Comparison of ENCODE assay signal across 12 mouse cellular contexts in genomic region chr11:94944295-94944694, GRCm38 (mm10). TPM values are rescaled to one million over a fixed set of nuclear protein-coding genes. Genes with fewer than 3 reads are reported as not detected.
DNase-seq lines count a peak whose midpoint lies in the region; ATAC-seq and TF ChIP-seq lines count a peak whose summit lies in the region.
"Had no signal": no experiment of that assay in that cellular context is flagged by ENCODE, and none has a peak within 500 bp of the region (broad histone marks: within the 10 kb centered on the region; RNA-seq: fewer than 3 reads in every experiment).

No protein-coding gene starts in this region.

- no peaks in the 10 kb centered on the region for H3K36me3 ChIP-seq in heart, postnatal 0 days (replicated peaks; ENCODE audit: control insufficient read depth, insufficient read depth, low read length)
- peaks cover 54% of the 10 kb centered on the region for H3K36me3 ChIP-seq in heart, embryonic 10.5 days
- H3K36me3 ChIP-seq in lung, postnatal 0 days (ENCODE audit: insufficient read depth, low read length), result no peaks in the 10 kb centered on the region
- H3K36me3 ChIP-seq in intestine, embryonic 16.5 days (ENCODE audit: control insufficient read depth, insufficient read depth, low read length), result peaks cover 4% of the 10 kb centered on the region
- H3K36me3 ChIP-seq: hindbrain, embryonic 15.5 days had no signal

- no peak for TF ChIP-seq EP300 in heart, postnatal 0 days (IDR thresholded peaks at IDR 0.05; ENCODE audit: low read depth)
- TF ChIP-seq EP300 in lung, postnatal 0 days (IDR thresholded peaks at IDR 0.05), result no peak

- ATAC-seq in heart, postnatal 0 days (ENCODE audit: insufficient read depth, low read depth), result no peak
- no peak for ATAC-seq in lung, postnatal 0 days
- no peak for ATAC-seq in intestine, embryonic 16.5 days
- no peak for ATAC-seq in CD4-positive, CD25-positive, alpha-beta regulatory T cell, adult 4 months

- no peaks in the 10 kb centered on the region for H3K9me3 ChIP-seq in heart, postnatal 0 days (replicated peaks; ENCODE audit: control insufficient read depth, low read length)
- no peaks in the 10 kb centered on the region for H3K9me3 ChIP-seq in heart, embryonic 10.5 days
- H3K9me3 ChIP-seq in lung, postnatal 0 days (ENCODE audit: low read length), result no peaks in the 10 kb centered on the region
- H3K9me3 ChIP-seq in intestine, embryonic 16.5 days (ENCODE audit: control insufficient read depth, low read length), result no peaks in the 10 kb centered on the region
- H3K9me3 ChIP-seq: hindbrain, embryonic 15.5 days had no signal

- WGBS in heart, postnatal 0 days, result 25% methylated on average over 8 of the region's 8 CpGs
- 25% methylated on average over 8 of the region's 8 CpGs for WGBS in heart, embryonic 10.5 days
- 28% methylated on average over 8 of the region's 8 CpGs for WGBS in lung, postnatal 0 days
- 36% methylated on average over 8 of the region's 8 CpGs for WGBS in intestine, embryonic 16.5 days

- 0 out of 2 replicates have a peak, but pooled peaks have one; percentile 9 for TF ChIP-seq CTCF in heart, postnatal 0 days (IDR thresholded peaks at IDR 0.05; ENCODE audit: low read depth)
- TF ChIP-seq CTCF in lung, postnatal 0 days (IDR thresholded peaks at IDR 0.05), result peak; percentile 25; the same call in 1 of the 2 replicates

- H3K4me3 ChIP-seq in heart, postnatal 0 days (ENCODE audit: low read depth, low read length), result no peak overlapping the region
- no peak overlapping the region for H3K4me3 ChIP-seq in heart, embryonic 10.5 days
- no peak overlapping the region for H3K4me3 ChIP-seq in lung, postnatal 0 days (ENCODE audit: low read depth, low read length)
- H3K4me3 ChIP-seq in intestine, embryonic 16.5 days (ENCODE audit: low read length), result no peak overlapping the region
- H3K4me3 ChIP-seq: hindbrain, embryonic 15.5 days had no signal

- no peaks in the 10 kb centered on the region for H3K4me1 ChIP-seq in heart, postnatal 0 days (ENCODE audit: control insufficient read depth, insufficient read depth)
- H3K4me1 ChIP-seq in heart, embryonic 10.5 days, result peaks cover 6% of the 10 kb centered on the region
- H3K4me1 ChIP-seq in lung, postnatal 0 days (ENCODE audit: insufficient read depth, low read depth, low read length), result no peaks in the 10 kb centered on the region
- peaks cover 4% of the 10 kb centered on the region; the same call in 1 of the 2 replicates for H3K4me1 ChIP-seq in intestine, embryonic 16.5 days (ENCODE audit: control insufficient read depth, insufficient read depth, low read length)
- H3K4me1 ChIP-seq: hindbrain, embryonic 15.5 days had no signal

- peaks cover 15% of the 10 kb centered on the region for H3K27me3 ChIP-seq in heart, postnatal 0 days (ENCODE audit: control insufficient read depth, insufficient read depth, low read length)
- H3K27me3 ChIP-seq in heart, embryonic 10.5 days (ENCODE audit: insufficient read depth, poor library complexity, severe bottlenecking), result peaks cover 92% of the 10 kb centered on the region
- H3K27me3 ChIP-seq in lung, postnatal 0 days (replicated peaks; ENCODE audit: insufficient read depth, low read length), result no peaks in the 10 kb centered on the region
- no peaks in the 10 kb centered on the region for H3K27me3 ChIP-seq in intestine, embryonic 16.5 days (replicated peaks; ENCODE audit: control insufficient read depth, insufficient read depth, low read length)

- no peak overlapping the region for H3K4me2 ChIP-seq in heart, postnatal 0 days (ENCODE audit: low read depth, low read length)
- no peak overlapping the region for H3K4me2 ChIP-seq in lung, postnatal 0 days (replicated peaks; ENCODE audit: low read depth, low read length)
- H3K4me2 ChIP-seq in intestine, embryonic 16.5 days (ENCODE audit: low read depth, low read length), result no peak overlapping the region
- H3K4me2 ChIP-seq: hindbrain, embryonic 15.5 days had no signal

- DNase-seq in heart, postnatal 0 days (ENCODE audit: low spot score), result no peak
- no peak for DNase-seq in heart, embryonic 10.5 days (ENCODE audit: low spot score)
- no peak for DNase-seq in lung, postnatal 0 days (ENCODE audit: low spot score)
- no peak for DNase-seq in lung, postnatal 10 days
- peak; percentile 53 for DNase-seq in thymus, postnatal 4 days
- no peak for DNase-seq in right cerebral cortex, adult 18-20 months
- DNase-seq: right cerebral cortex, postnatal 14 days had no signal

- H3K9ac ChIP-seq in heart, postnatal 0 days (replicated peaks; ENCODE audit: low read depth, low read length), result no peak overlapping the region
- no peak overlapping the region for H3K9ac ChIP-seq in lung, postnatal 0 days (replicated peaks; ENCODE audit: low read depth)
- H3K9ac ChIP-seq in intestine, embryonic 16.5 days (ENCODE audit: low read depth, low read length), result no peak overlapping the region
- H3K9ac ChIP-seq: hindbrain, embryonic 15.5 days had no signal

- peak overlapping the region; percentile 1; the same call in 1 of the 2 replicates for H3K27ac ChIP-seq in heart, postnatal 0 days (ENCODE audit: low read depth)
- no peak overlapping the region for H3K27ac ChIP-seq in heart, embryonic 10.5 days
- no peak overlapping the region for H3K27ac ChIP-seq in lung, postnatal 0 days (ENCODE audit: low read length)
- 0 out of 2 replicates have a peak overlapping the region, but pooled peaks have one; percentile 6 for H3K27ac ChIP-seq in intestine, embryonic 16.5 days (ENCODE audit: low read length)
- H3K27ac ChIP-seq: hindbrain, embryonic 15.5 days had no signal

RNA-seq across cellular contexts. Expression of gene Col1a1, which starts 8.3 kb away (rescaled TPM):
- total RNA-seq in heart, postnatal 0 days (2014; rRNA removed; ENCODE audit: low replicate concordance), result 263 and 322 TPM in 2 replicates
- 334 and 345 TPM in 2 replicates for polyA plus RNA-seq in heart, postnatal 0 days (2015; fragmentation: Nextera tagmentation; extraction: Ambion mirVana)
- 146 and 311 TPM in 2 replicates for polyA plus RNA-seq in heart, embryonic 10.5 days (2016; fragmentation: Nextera tagmentation; extraction: Ambion mirVana)
- 464 and 478 TPM in 2 replicates for polyA plus RNA-seq in lung, postnatal 0 days (2015; fragmentation: Nextera tagmentation; extraction: Ambion mirVana)
- 890 and 1,013 TPM in 2 replicates for polyA plus RNA-seq in intestine, embryonic 16.5 days (2015; fragmentation: Nextera tagmentation; extraction: Ambion mirVana)
- under 1 TPM in 1 of 2 experiments, not detected in 1; 0.09 TPM for polyA plus RNA-seq in CD4-positive, CD25-positive, alpha-beta regulatory T cell, adult 4 months (2017; shearing (Covaris generic))

RNA-seq across cellular contexts. Expression of gene Hils1, which starts 23.1 kb away (rescaled TPM):
- not detected in 2 replicates for total RNA-seq in heart, postnatal 0 days (2014; rRNA removed; ENCODE audit: low replicate concordance)
- 0.27 TPM in 1 of 2 replicates, not detected in the other for polyA plus RNA-seq in heart, postnatal 0 days (2015; fragmentation: Nextera tagmentation; extraction: Ambion mirVana)
- 0.22 TPM in 1 of 2 replicates, not detected in the other for polyA plus RNA-seq in heart, embryonic 10.5 days (2016; fragmentation: Nextera tagmentation; extraction: Ambion mirVana)
- not detected in 2 replicates for polyA plus RNA-seq in lung, postnatal 0 days (2015; fragmentation: Nextera tagmentation; extraction: Ambion mirVana)
- polyA plus RNA-seq in intestine, embryonic 16.5 days (2015; fragmentation: Nextera tagmentation; extraction: Ambion mirVana), result not detected in 2 replicates
- polyA plus RNA-seq in CD4-positive, CD25-positive, alpha-beta regulatory T cell, adult 4 months (2017; shearing (Covaris generic)), result not detected
- total RNA-seq: left cerebral cortex, adult 8-10 months had no signal
- polyA plus RNA-seq: hindbrain, embryonic 15.5 days; neural tube, embryonic 11.5 days had no signal

RNA-seq across cellular contexts. Expression of gene Sgca, which starts 31.8 kb away (rescaled TPM):
- 47.5 and 313 TPM in 2 replicates for total RNA-seq in heart, postnatal 0 days (2014; rRNA removed; ENCODE audit: low replicate concordance)
- polyA plus RNA-seq in heart, postnatal 0 days (2015; fragmentation: Nextera tagmentation; extraction: Ambion mirVana), result 62.2 and 62.4 TPM in 2 replicates
- 12.5 and 25.8 TPM in 2 replicates for polyA plus RNA-seq in heart, embryonic 10.5 days (2016; fragmentation: Nextera tagmentation; extraction: Ambion mirVana)
- 0.33 and 0.55 TPM in 2 replicates for polyA plus RNA-seq in lung, postnatal 0 days (2015; fragmentation: Nextera tagmentation; extraction: Ambion mirVana)
- 0.26 and 0.36 TPM in 2 replicates for polyA plus RNA-seq in intestine, embryonic 16.5 days (2015; fragmentation: Nextera tagmentation; extraction: Ambion mirVana)
- polyA plus RNA-seq in CD4-positive, CD25-positive, alpha-beta regulatory T cell, adult 4 months (2017; shearing (Covaris generic)), result not detected

RNA-seq across cellular contexts. Expression of gene Ppp1r9b, which starts 46.5 kb away (rescaled TPM):
- total RNA-seq in heart, postnatal 0 days (2014; rRNA removed; ENCODE audit: low replicate concordance), result 27.6 and 38.6 TPM in 2 replicates
- polyA plus RNA-seq in heart, postnatal 0 days (2015; fragmentation: Nextera tagmentation; extraction: Ambion mirVana), result 4.5 and 4.7 TPM in 2 replicates
- polyA plus RNA-seq in heart, embryonic 10.5 days (2016; fragmentation: Nextera tagmentation; extraction: Ambion mirVana), result 8.5 and 12.5 TPM in 2 replicates
- 9.8 and 11.5 TPM in 2 replicates for polyA plus RNA-seq in lung, postnatal 0 days (2015; fragmentation: Nextera tagmentation; extraction: Ambion mirVana)
- polyA plus RNA-seq in intestine, embryonic 16.5 days (2015; fragmentation: Nextera tagmentation; extraction: Ambion mirVana), result 5.2 and 5.6 TPM in 2 replicates
- 10 to 100 TPM; 18.1 to 21.7 TPM for polyA plus RNA-seq in CD4-positive, CD25-positive, alpha-beta regulatory T cell, adult 4 months (2017; shearing (Covaris generic))

Comparison
In these comparisons a context has a peak if more than half of its experiments do, and no peak if none do; other contexts are left out.
1. H3K27ac ChIP-seq: peak in heart, postnatal 0 days (single experiment) and intestine, embryonic 16.5 days (single experiment); none in heart, embryonic 10.5 days (single experiment) and lung, postnatal 0 days (single experiment).
2. RNA of gene Col1a1, which starts 8.3 kb away (polyA plus RNA-seq): 890 to 1,013 TPM in intestine, embryonic 16.5 days, 464 to 478 TPM in lung, postnatal 0 days, 334 to 345 TPM in heart, postnatal 0 days and 146 to 311 TPM in heart, embryonic 10.5 days; 0.09 TPM in CD4-positive, CD25-positive, alpha-beta regulatory T cell, adult 4 months; every median in the first group is over 100 times any median in the second.